Mouse (Mus musculus): ENCODE measurements at regions not wholly inside any gene's neighbourhood (a gene's known extent, or its start where the extent isn't known, plus 50 kb on each side); places are given as distances from the start of the nearest gene placed in this dataset.

- no peak for TF ChIP-seq CTCF (conservative IDR thresholded peaks at IDR 0.05; ENCODE audit: low read length)
- no peak for TF ChIP-seq POU5F1 (IDR thresholded peaks at IDR 0.05; ENCODE audit: borderline replicate concordance, low read length)
- TF ChIP-seq NANOG (IDR thresholded peaks at IDR 0.05; ENCODE audit: borderline replicate concordance, low read length) = no peak
Measured at GRCm38 (mm10) chr13:43939375-43939774, 154.8 kb downstream of the Cd83 start.

All from E14TG2a.4 (cell line).